Mouse (Mus musculus) right cerebral cortex, postnatal 4 days (tissue): ENCODE measurements around the gene Phf14.
A peak's percentile ranks its signal among the peaks of the same experiment; 100 is the strongest.
"Not testable (repeated sequence)": the region's sequence is repeated elsewhere in the genome, so short reads cannot be mapped to it uniquely, and the experiment has no call there.

Source experiments
- DNase-seq: peaks from one replicate; pipeline ENCODE4 v3.0.0-alpha.2; 2022

Gene Phf14

DNA sequence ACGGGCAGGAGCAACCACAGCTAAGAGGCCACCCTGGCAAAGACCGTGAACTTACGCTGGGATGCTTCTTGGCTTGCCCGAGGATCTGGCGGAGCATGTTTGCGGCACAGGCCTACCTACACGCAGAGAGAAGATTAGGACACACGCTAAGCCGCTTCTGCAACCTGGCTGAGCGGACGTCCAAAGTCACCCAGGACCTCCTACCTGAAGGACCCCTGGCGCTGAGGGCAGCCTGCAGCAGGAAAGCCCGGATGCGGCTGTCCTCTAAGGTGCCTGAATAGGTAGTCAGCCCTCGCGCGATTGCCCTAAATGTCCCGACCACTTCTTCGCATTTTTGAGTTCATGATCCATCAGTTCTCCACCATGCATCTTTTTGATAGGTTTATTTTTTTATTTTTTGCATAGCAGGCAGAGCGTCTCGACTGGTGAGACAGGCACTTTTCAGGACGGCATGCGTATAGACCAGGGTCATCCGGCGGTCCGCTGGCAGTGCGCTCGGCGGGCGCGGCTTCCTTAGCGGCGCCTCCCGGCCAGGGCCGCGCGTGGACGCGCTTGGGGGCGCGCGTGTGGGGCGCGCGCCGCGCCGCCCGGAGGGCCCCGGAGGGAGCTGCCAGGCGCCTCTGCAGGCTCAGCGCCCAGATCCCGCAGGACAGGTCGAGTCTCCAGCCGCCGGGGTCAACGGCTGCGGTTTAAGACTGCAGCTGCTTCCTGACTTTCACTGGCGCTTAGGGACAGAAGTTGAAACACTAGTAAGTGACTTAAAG, at the start of gene Phf14, which contains the start of gene Ndufa4:
Phf14 (plus strand) TSS at position 541 of the 764 bp plus-strand sequence.
Ndufa4 (minus strand) TSS at position 229 of the 764 bp plus-strand sequence.
- peak; percentile 80 for DNase-seq

- DNase-seq = not testable (repeated sequence)
Measured at GRCm38 (mm10) chr6:11875364-11875763, 32.2 kb upstream of the Phf14 start.

DNA sequence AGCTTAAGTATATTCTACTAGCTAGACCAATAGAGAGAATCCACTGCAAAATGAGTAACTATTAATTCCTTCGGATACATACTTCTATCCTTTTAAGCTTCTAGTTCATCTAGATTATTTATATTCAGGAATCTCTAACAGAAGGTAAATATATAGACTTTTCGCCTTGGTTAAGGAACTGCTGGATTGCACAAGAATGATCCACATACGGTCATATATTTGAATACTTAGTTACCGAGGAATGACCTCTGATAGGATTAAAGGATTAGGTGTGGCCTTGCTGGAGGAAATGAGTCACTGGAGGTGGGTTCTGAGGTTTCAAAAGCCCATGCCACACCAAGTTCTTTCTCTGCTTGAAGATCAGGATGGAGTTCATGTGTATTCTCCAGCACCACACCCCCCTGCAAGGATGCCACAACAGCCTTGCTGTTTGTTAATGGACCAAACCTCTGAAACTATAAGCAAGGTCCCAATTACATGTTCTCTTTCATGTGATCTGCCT, 6.7 kb upstream of the Phf14 start:
- DNase-seq = no peak

- no peak for DNase-seq
Measured at GRCm38 (mm10) chr6:11906890-11907268, 730 bp upstream of the Phf14 start.

- no peak for DNase-seq
Measured at GRCm38 (mm10) chr6:11908170-11908569, 561 bp downstream of the Phf14 start.

GRCm38 (mm10) chr6:11925496-11926041, 18.0 kb downstream of the Phf14 start:
- peak; percentile 87 for DNase-seq

- DNase-seq = peak; percentile 60
Measured at GRCm38 (mm10) chr6:11926082-11926595, 18.5 kb downstream of the Phf14 start.

DNA sequence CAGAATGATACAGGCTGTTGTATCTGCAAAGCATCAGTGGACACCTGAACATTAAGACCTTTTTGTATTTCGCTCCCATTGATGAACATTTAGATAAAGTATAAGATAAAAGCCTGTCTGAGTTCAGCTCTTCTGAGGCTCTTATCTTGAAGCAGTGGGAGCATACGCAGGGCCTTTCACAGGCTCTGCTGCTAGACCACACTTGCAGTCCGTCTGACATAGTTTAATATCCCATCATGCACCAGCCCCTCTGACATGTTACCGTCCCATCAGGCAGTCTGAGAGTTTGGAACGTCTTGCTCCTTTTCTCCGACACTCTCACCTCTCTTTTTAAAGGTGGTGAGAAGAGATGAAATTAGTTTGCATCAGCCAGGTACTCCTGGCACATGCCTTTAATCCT, 19.9 kb downstream of the Phf14 start:
- no peak for DNase-seq

GRCm38 (mm10) chr6:11933403-11933802, 25.8 kb downstream of the Phf14 start:
- DNase-seq = no peak

DNA sequence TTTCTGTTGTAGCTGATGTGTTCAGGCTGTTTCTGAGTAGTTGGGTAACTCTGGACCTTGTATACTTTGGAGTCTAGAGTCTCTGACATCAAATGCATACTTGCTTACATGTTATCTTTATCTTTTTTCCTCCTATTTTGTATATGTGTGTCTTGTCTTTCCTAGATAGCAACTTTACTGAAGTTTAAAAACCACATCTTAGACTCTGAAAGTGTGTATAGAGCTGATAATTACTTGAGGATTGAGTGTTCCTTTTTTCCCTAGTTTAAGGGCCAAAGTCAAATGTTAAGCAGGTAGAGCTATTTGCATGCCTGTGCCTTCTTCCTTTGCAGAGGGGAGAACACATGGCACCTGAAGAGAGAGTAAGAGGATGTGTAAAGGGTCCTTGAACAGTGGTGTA, 33.3 kb downstream of the Phf14 start:
- no peak for DNase-seq

GRCm38 (mm10) chr6:11942089-11942488, 34.5 kb downstream of the Phf14 start:
- no peak for DNase-seq

DNA sequence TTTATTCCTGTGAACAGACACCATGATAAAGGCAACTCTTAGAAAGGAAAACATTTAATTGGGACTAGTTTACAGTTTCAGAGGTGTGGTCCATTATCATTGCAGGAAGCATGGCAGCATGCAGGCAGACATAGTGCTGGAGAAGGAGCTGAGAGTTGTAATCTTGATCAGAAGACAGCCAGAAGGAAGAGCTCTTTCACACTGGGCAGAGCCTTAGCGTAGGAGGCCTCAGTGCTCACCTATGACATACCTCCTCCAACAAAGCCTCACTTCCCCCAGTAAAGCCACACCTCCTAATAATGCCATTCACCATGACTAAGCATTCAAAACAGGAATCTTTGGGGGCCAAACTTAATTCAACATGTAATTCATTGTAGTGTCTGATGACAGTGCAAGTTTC, 40.5 kb downstream of the Phf14 start:
- no peak for DNase-seq

GRCm38 (mm10) chr6:11960172-11960571, 52.6 kb downstream of the Phf14 start:
- DNase-seq = no peak

DNA sequence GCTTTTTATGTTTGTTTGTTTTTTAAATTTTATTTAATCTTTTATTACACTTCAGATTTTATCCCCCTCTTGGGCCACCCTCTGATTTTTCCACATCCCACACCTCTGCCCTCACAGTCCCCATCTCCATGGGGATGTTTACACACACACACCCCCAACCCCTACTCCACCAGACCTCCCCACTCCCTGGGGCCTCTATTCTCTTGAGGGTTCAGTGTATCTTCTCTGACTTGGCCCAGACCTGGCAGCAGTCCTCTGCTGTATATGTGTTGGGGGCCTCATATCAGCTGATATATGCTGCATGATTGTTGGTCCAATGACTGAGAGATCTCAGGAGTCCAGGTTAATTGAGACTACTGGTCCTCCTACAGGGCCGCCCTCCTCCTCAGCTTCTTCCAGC, 86.2 kb downstream of the Phf14 start:
- no peak for DNase-seq

- DNase-seq = no peak
Measured at GRCm38 (mm10) chr6:11998576-11998975, 91.0 kb downstream of the Phf14 start.

DNA sequence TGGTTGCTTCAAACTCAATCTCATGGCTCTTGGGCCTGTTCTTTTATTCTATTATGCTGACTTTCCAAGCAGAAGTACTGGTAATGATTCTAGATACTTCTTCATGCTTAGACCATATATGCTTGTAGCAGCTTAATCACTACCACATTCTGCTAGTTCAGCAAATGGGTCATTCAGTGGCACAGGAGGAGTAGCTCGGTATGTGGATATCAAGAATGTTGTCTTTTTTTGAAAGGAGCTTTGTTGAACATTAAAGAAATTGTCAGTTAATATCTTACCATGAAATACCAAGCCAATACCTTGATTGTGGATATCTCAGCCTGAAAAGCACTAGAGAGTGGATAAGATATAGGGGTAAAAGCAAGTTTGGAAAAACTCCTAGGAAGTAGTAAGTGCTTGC, 91.9 kb downstream of the Phf14 start:
- DNase-seq = no peak

DNA sequence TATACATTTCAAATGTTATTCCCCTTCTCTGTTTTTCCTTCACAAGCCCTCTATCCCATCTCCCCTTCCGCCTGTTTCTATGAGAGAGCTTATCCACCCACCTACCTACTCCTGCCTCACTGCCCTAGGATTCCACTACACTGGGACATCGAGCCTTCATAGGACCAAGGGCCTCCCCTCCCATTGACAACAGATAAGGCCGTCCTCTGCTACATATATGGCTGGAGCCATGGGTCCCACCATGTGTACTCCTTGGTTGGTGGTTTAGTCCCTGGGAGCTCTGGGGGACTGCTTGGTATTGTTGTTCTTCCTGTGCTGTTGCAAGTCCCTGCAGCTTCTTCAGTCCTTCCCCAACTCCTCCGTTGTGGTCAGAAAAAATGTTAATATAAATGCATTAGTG, 97.8 kb downstream of the Phf14 start:
- DNase-seq = no peak

- no peak for DNase-seq
Measured at GRCm38 (mm10) chr6:12006001-12006400, 98.4 kb downstream of the Phf14 start.

GRCm38 (mm10) chr6:12012103-12012502, 104.5 kb downstream of the Phf14 start:
- DNase-seq = no peak

- DNase-seq = no peak
Measured at GRCm38 (mm10) chr6:12014035-12014434, 106.4 kb downstream of the Phf14 start.

- DNase-seq = no peak
Measured at GRCm38 (mm10) chr6:12014733-12015132, 107.1 kb downstream of the Phf14 start.

DNA sequence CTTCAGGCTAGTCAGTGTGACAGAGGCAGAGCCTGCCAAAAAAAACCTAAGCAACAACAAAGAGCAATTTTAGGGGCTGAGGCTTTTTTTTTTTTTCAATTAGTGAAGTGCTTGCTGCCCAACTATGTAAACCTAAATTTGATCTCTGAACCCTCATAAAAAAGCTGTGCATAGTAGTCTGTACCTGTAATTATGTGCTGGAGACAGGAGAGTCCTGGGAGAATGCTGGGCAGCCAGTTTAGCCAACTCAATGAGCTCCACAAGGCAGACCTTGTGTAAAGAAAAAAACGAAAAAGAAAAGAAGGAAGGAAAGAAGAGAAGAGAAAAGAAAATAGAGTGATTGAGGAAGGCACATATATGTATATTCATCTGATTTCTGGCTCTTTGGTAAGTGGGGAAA, 112.1 kb downstream of the Phf14 start:
- no peak for DNase-seq

GRCm38 (mm10) chr6:12020156-12020555, 112.5 kb downstream of the Phf14 start:
- no peak for DNase-seq

DNA sequence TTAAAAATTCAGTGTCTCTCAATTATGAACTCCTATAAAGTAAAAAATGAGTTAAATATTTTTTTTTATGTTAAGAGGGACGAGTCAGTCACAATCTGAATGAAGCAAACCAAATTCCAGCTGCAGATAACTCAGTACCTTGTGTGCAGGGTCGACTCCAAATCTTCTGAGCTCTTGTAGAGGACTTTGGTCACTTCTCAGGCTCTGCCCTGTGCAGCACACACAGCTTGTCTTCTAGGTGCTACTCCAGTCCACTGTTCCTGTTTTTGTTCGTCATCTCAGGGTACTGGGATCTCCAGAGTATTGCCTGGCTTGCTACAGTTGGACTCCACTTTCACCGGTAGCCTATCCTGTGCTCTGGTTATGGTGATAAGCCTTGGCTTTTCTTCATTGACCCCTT, 113.1 kb downstream of the Phf14 start:
- DNase-seq = no peak
